Mouse (Mus musculus) kidney, embryonic 16.5 days (tissue): ENCODE measurements around the gene Fads3. TPM values are rescaled to one million over a fixed set of nuclear protein-coding genes. Genes with fewer than 3 reads are reported as not detected.

ENCODE experiments used
- ATAC-seq: fragments of 200-750 bp; cut with Nextera tagmentation; 2 replicates; pipeline ENCODE4 v1.8.0; 2017; ENCODE audit warnings: moderate TSS enrichment; ENCODE audit not compliant: low FRiP score, low TSS enrichment
- H3K27ac ChIP-seq: fragments of 300-500 bp; sonication (generic); 2 replicates; pipeline ENCODE4 v1.5.1; 2014; ENCODE audit warnings: low read length
- H3K27me3 ChIP-seq: fragments of 300-500 bp; sonication (generic); 2 replicates; pipeline ENCODE4 v1.6.1; 2014; ENCODE audit warnings: low read length, control low read depth, mixed read lengths; ENCODE audit not compliant: insufficient read depth
- H3K36me3 ChIP-seq: fragments of 300-500 bp; sonication (generic); 2 replicates; pipeline ENCODE4 v1.6.1; 2014; ENCODE audit warnings: low read length, control low read depth, mixed read lengths; ENCODE audit not compliant: insufficient read depth
- H3K4me1 ChIP-seq: fragments of 300-500 bp; sonication (generic); 2 replicates; pipeline ENCODE4 v1.6.1; 2014; ENCODE audit warnings: low read length, control low read depth, mixed read lengths; ENCODE audit not compliant: insufficient read depth
- H3K4me2 ChIP-seq: fragments of 300-500 bp; sonication (generic); replicated peaks from 2 replicates; pipeline ENCODE4 v1.6.1; 2014; ENCODE audit warnings: low read depth, low read length
- H3K4me3 ChIP-seq: fragments of 300-500 bp; sonication (generic); 2 replicates; pipeline ENCODE4 v1.5.1; 2014; ENCODE audit warnings: mild to moderate bottlenecking, low read length
- H3K9ac ChIP-seq: fragments of 300-500 bp; sonication (generic); replicated peaks from 2 replicates; pipeline ENCODE4 v1.6.1; 2014; ENCODE audit warnings: low read length
- H3K9me3 ChIP-seq: fragments of 300-500 bp; sonication (generic); 2 replicates; pipeline ENCODE4 v1.6.1; 2016; ENCODE audit warnings: low read length, control low read depth
- WGBS: fragments of 180-500 bp; shearing (Covaris S2); extraction: QIAGEN DNeasy Blood & Tissue Kit; methylation state at CpG from one replicate; pipeline ENCODE4 v1.1.7; 2014; 5-methylcytosine and 5-hydroxymethylcytosine counted together
- polyA plus RNA-seq: library from polyadenylated mRNA; unstranded; fragments of >200 nt; fragmentation: Nextera tagmentation; extraction: Ambion mirVana; gene quantifications from 2 replicates; pipeline ENCODE4 v1.2.1, GENCODE M21; 2015

The Fads3 gene
- polyA plus RNA-seq, 1 experiment from 2014 or later, result 36.5 TPM

GRCm38 (mm10) chr19:10078392-10078791 is 37.0 kb downstream of the Fads3 start:
- no peaks in the 10 kb centered on the region for H3K27me3 ChIP-seq
- H3K9me3 ChIP-seq, result no peaks in the 10 kb centered on the region
- no peak overlapping the region for H3K4me3 ChIP-seq
- H3K9ac ChIP-seq, result no peak overlapping the region
- H3K4me2 ChIP-seq, result no peak overlapping the region
- 79% methylated on average over 6 of the region's 6 CpGs for WGBS
- peaks cover 77% of the 10 kb centered on the region for H3K36me3 ChIP-seq
- no peak overlapping the region for H3K27ac ChIP-seq
- H3K4me1 ChIP-seq, result no peaks in the 10 kb centered on the region
- ATAC-seq, result no peak

DNA sequence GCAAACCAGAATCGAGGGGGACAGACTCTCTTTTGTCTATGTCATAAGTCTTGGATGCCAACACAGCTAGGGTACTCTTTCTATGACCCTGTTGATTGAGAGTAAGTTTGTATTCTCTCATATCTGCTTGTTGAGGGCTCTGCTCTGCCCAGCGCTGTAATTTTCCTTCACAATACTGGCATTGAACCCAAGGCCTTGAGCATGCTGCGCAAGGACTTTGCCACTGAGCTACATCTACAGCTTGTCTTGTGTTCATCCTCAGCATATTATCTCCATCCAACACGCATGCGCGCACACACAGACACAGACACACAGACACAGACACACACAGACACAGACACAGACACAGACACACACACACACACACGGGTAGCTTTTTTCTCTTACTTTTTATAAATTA is 39.0 kb downstream of the Fads3 start:
- Histone ChIP-seq H3K36me3 (peaks cover 65% of the 10 kb centered on the region), H3K4me3 (no peak overlapping the region), H3K4me2 (no peak overlapping the region), H3K27ac (no peak overlapping the region), H3K27me3 (no peaks in the 10 kb centered on the region), H3K9ac (no peak overlapping the region), H3K4me1 (no peaks in the 10 kb centered on the region), H3K9me3 (no peaks in the 10 kb centered on the region)
- 96% methylated on average over 7 of the region's 7 CpGs for WGBS
- no peak for ATAC-seq

GRCm38 (mm10) chr19:10082105-10082504 is 40.7 kb downstream of the Fads3 start:
- ATAC-seq, result no peak
- WGBS, result 73% methylated on average over 3 of the region's 3 CpGs
- Histone ChIP-seq H3K4me1 (no peaks in the 10 kb centered on the region), H3K9ac (no peak overlapping the region), H3K27ac (no peak overlapping the region), H3K27me3 (no peaks in the 10 kb centered on the region), H3K9me3 (no peaks in the 10 kb centered on the region), H3K36me3 (peaks cover 59% of the 10 kb centered on the region), H3K4me2 (no peak overlapping the region), H3K4me3 (no peak overlapping the region)

DNA sequence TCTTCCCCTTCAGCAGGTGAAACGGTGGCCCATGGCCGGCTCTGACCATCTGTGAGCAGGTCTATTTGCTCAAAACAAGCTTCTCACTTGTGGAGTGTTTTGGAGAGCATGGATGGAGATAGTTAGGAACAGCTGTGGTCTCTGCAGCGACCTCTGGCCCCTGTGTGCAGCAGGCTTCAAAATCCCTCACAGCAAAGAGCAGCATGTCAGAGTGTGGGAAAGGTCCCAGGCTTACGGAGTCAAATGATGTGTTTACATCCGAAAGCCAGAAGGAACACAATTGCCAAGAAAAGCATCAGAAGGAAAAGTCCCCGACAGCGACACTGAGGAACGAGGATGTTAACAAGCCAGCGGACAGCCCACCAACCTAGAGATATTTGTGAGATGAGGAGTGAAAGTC is 44.1 kb downstream of the Fads3 start:
- Histone ChIP-seq H3K9me3 (no peaks in the 10 kb centered on the region), H3K27ac (no peak overlapping the region), H3K36me3 (peaks cover 66% of the 10 kb centered on the region), H3K9ac (no peak overlapping the region), H3K27me3 (no peaks in the 10 kb centered on the region), H3K4me2 (no peak overlapping the region), H3K4me1 (no peaks in the 10 kb centered on the region), H3K4me3 (no peak overlapping the region)
- 80% methylated on average over 9 of the region's 9 CpGs for WGBS
- no peak for ATAC-seq

DNA sequence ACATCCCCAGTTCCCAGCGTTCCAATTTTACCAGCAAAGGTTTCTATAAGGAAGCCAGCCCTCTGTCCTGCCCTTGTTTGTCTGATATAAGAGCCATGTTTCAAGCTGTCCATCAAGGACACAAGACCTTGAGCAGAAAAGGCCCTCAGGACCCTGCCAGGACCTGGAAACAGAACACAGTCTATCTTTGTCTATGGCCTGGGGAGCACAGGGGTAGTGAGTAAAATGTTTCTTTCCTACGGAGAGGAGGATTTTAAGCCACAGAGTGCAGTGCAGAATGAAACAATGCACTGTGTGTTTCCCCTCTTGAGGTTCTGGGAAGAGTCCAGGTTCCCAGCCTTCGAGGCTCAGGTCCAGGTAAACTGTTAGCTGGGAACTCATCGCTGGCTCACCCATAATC is 45.6 kb downstream of the Fads3 start:
- H3K4me1 ChIP-seq, result no peaks in the 10 kb centered on the region
- H3K4me2 ChIP-seq, result no peak overlapping the region
- H3K36me3 ChIP-seq, result peaks cover 69% of the 10 kb centered on the region
- 94% methylated on average over 4 of the region's 4 CpGs for WGBS
- no peak overlapping the region for H3K9ac ChIP-seq
- no peak overlapping the region for H3K27ac ChIP-seq
- no peak overlapping the region for H3K4me3 ChIP-seq
- H3K27me3 ChIP-seq, result no peaks in the 10 kb centered on the region
- no peak for ATAC-seq
- no peaks in the 10 kb centered on the region for H3K9me3 ChIP-seq

- peaks cover 31% of the 10 kb centered on the region for H3K36me3 ChIP-seq
- no peak overlapping the region for H3K27ac ChIP-seq
- no peak overlapping the region for H3K4me3 ChIP-seq
- H3K9ac ChIP-seq, result no peak overlapping the region
- no peak overlapping the region for H3K4me2 ChIP-seq
- WGBS, result 89% methylated on average over 4 of the region's 4 CpGs
- H3K4me1 ChIP-seq, result no peaks in the 10 kb centered on the region; the same call in 1 of the 2 replicates
- ATAC-seq, result no peak
- H3K27me3 ChIP-seq, result no peaks in the 10 kb centered on the region
- H3K9me3 ChIP-seq, result no peaks in the 10 kb centered on the region
Observed at GRCm38 (mm10) chr19:10093829-10094228, 52.5 kb downstream of the Fads3 start.

DNA sequence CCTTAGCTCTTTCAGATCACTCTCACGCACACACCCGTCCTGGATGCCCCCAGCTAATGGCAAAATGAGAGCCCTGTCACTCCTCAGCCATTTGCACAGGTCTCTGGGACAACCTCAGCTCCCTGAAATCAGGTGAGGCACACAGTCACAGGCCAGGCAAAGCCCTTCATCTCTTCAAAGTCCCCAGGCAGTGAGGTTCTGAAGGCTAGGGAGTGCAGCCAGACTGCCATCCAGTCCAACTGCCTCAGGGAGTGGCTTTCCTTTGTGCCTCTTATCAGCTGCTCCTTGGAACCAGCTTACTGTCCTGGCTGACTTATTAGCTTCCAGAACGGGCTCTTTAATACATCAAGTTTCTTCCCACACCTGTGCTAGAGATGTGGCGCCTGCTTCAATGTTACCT is 53.3 kb downstream of the Fads3 start:
- no peak overlapping the region for H3K4me2 ChIP-seq

GRCm38 (mm10) chr19:10096371-10096876 is 55.1 kb downstream of the Fads3 start:
- H3K27ac ChIP-seq, result no peak overlapping the region
- no peak for ATAC-seq
- H3K4me2 ChIP-seq, result no peak overlapping the region
- peaks cover 13% of the 10 kb centered on the region for H3K4me1 ChIP-seq
- WGBS, result 85% methylated on average over 2 of the region's 2 CpGs
- H3K4me3 ChIP-seq, result no peak overlapping the region
- H3K9ac ChIP-seq, result no peak overlapping the region
- no peaks in the 10 kb centered on the region for H3K27me3 ChIP-seq
- peaks cover 6% of the 10 kb centered on the region for H3K36me3 ChIP-seq
- no peaks in the 10 kb centered on the region for H3K9me3 ChIP-seq

More for the DNA sequence above, 53.3 kb downstream of the Fads3 start:
- Histone ChIP-seq H3K4me1 (peaks cover 5% of the 10 kb centered on the region), H3K27me3 (no peaks in the 10 kb centered on the region), H3K9ac (no peak overlapping the region), H3K27ac (no peak overlapping the region), H3K4me3 (no peak overlapping the region), H3K9me3 (no peaks in the 10 kb centered on the region), H3K36me3 (peaks cover 23% of the 10 kb centered on the region)
- WGBS, result 70% methylated on average over 4 of the region's 4 CpGs
- ATAC-seq, result no peak

- Histone ChIP-seq H3K36me3 (peaks cover 3% of the 10 kb centered on the region), H3K4me3 (no peak overlapping the region), H3K9me3 (no peaks in the 10 kb centered on the region), H3K4me1 (peaks cover 19% of the 10 kb centered on the region), H3K27ac (no peak overlapping the region), H3K9ac (no peak overlapping the region), H3K27me3 (no peaks in the 10 kb centered on the region), H3K4me2 (no peak overlapping the region)
- WGBS, result 81% methylated on average over 5 of the region's 5 CpGs
- ATAC-seq, result no peak
Observed at GRCm38 (mm10) chr19:10097826-10098225, 56.5 kb downstream of the Fads3 start.

- peak overlapping the region; percentile 85 for H3K9ac ChIP-seq
- H3K4me1 ChIP-seq, result peaks cover 19% of the 10 kb centered on the region
- no peaks in the 10 kb centered on the region for H3K27me3 ChIP-seq
- peak overlapping the region; percentile 93 for H3K27ac ChIP-seq
- 1% methylated on average over 21 of the region's 21 CpGs for WGBS
- peak overlapping the region; percentile 75 for H3K4me2 ChIP-seq
- H3K36me3 ChIP-seq, result no peaks in the 10 kb centered on the region; the same call in 1 of the 2 replicates
- peak overlapping the region; percentile 78 for H3K4me3 ChIP-seq
- H3K9me3 ChIP-seq, result no peaks in the 10 kb centered on the region
- peak; percentile 64 for ATAC-seq
Observed at GRCm38 (mm10) chr19:10100631-10101071, 59.3 kb downstream of the Fads3 start.
